Mouse (Mus musculus) hindbrain, postnatal 0 days (tissue): ENCODE data around the gene Cyp2a5. TPM values are rescaled to one million over a fixed set of nuclear protein-coding genes. Genes with fewer than 3 reads are reported as not detected.
"Not testable (repeated sequence)": the region's sequence is repeated elsewhere in the genome, so short reads cannot be mapped to it uniquely, and the experiment has no call there.

ENCODE experiments used
- ATAC-seq: fragments of 200-750 bp; cut with Nextera tagmentation; 2 replicates; pipeline ENCODE4 v1.8.0; 2017; ENCODE audit warnings: mild to moderate bottlenecking, moderate TSS enrichment, moderate library complexity
- DNase-seq: peaks from one replicate; pipeline ENCODE4 v3.0.0-alpha.2; 2015; ENCODE audit warnings: low spot score
- H3K27ac ChIP-seq: fragments of 300-500 bp; sonication (generic); 2 replicates; pipeline ENCODE4 v1.5.1; 2014; ENCODE audit warnings: mild to moderate bottlenecking
- H3K27me3 ChIP-seq: fragments of 300-500 bp; sonication (generic); 2 replicates; pipeline ENCODE4 v1.6.1; 2014; ENCODE audit warnings: low read length, mixed read lengths; ENCODE audit not compliant: insufficient read depth
- H3K36me3 ChIP-seq: fragments of 300-500 bp; sonication (generic); 2 replicates; pipeline ENCODE4 v1.6.1; 2014; ENCODE audit warnings: low read length, mixed read lengths; ENCODE audit not compliant: insufficient read depth
- H3K4me1 ChIP-seq: fragments of 300-500 bp; sonication (generic); 2 replicates; pipeline ENCODE4 v1.6.1; 2014; ENCODE audit warnings: antibody characterized with exemption, low read length, mixed read lengths; ENCODE audit not compliant: insufficient read depth
- H3K4me2 ChIP-seq: fragments of 300-500 bp; sonication (generic); 2 replicates; pipeline ENCODE4 v1.6.1; 2014; ENCODE audit warnings: low read depth, mild to moderate bottlenecking, low read length, moderate library complexity, mixed read lengths
- H3K4me3 ChIP-seq: fragments of 300-500 bp; sonication (generic); 2 replicates; pipeline ENCODE4 v1.5.1; 2014; ENCODE audit warnings: low read length
- H3K9ac ChIP-seq: fragments of 300-500 bp; sonication (generic); replicated peaks from 2 replicates; pipeline ENCODE4 v1.6.1; 2014; ENCODE audit warnings: mild to moderate bottlenecking, low read length, moderate library complexity, mixed read lengths
- H3K9me3 ChIP-seq: fragments of 300-500 bp; sonication (generic); 2 replicates; pipeline ENCODE4 v1.6.1; 2016; ENCODE audit warnings: low read length, mixed read lengths
- WGBS: fragments of 180-500 bp; shearing (Covaris S2); extraction: QIAGEN DNeasy Blood & Tissue Kit; methylation state at CpG from one replicate; pipeline ENCODE4 v1.1.7; 2014; 5-methylcytosine and 5-hydroxymethylcytosine counted together
- polyA plus RNA-seq: library from polyadenylated mRNA; unstranded; fragments of >200 nt; fragmentation: Nextera tagmentation; extraction: Ambion mirVana; gene quantifications from 2 replicates; pipeline ENCODE4 v1.2.1, GENCODE M21; 2015
- total RNA-seq: library from RNA; depleted of rRNA; stranded (reverse); fragments of >200 nt; gene quantifications from 2 replicates; pipeline ENCODE4 v1.2.3, GENCODE M21; 2014; rRNA removed

Cyp2a5 gene
- total and polyA plus RNA-seq, 2 experiments from 2014 or later: 0.10 to 0.49 TPM

GRCm38 (mm10) chr7:26878581-26878980 lies 43.5 kb downstream of the Cyp2a5 start:
- not testable (repeated sequence) for ATAC-seq, DNase-seq, H3K9ac ChIP-seq, H3K4me3 ChIP-seq, H3K27me3 ChIP-seq, H3K36me3 ChIP-seq, H3K4me2 ChIP-seq, H3K4me1 ChIP-seq, H3K27ac ChIP-seq, H3K9me3 ChIP-seq

GRCm38 (mm10) chr7:26880600-26880999 lies 45.5 kb downstream of the Cyp2a5 start:
- ATAC-seq, H3K27ac ChIP-seq, H3K9me3 ChIP-seq, H3K9ac ChIP-seq, H3K4me1 ChIP-seq, H3K36me3 ChIP-seq, H3K4me2 ChIP-seq, DNase-seq, H3K4me3 ChIP-seq, H3K27me3 ChIP-seq: not testable (repeated sequence)
- 71% methylated on average over 2 of the region's 3 CpGs for WGBS

Other genes with a start within 250 kb of the Cyp2a5 start
- not detected in 2 replicates for gene Vmn1r185, start 216.8 kb upstream of the Cyp2a5 start, total RNA-seq
- not detected in 2 replicates for gene Vmn1r185, start 216.8 kb upstream of the Cyp2a5 start, polyA plus RNA-seq
- gene Cyp2b23, start 148.9 kb upstream of the Cyp2a5 start, total RNA-seq: not detected in 2 replicates
- 0.06 TPM in 1 of 2 replicates, not detected in the other for gene Cyp2b23, start 148.9 kb upstream of the Cyp2a5 start, polyA plus RNA-seq
- gene Cyp2b19, start 78.2 kb upstream of the Cyp2a5 start, total RNA-seq: not detected in 2 replicates
- 0.23 and 0.71 TPM in 2 replicates for gene Cyp2b19, start 78.2 kb upstream of the Cyp2a5 start, polyA plus RNA-seq
- not detected in 2 replicates for gene Cyp2g1, start 26.4 kb upstream of the Cyp2a5 start, total RNA-seq
- 0.08 TPM in 1 of 2 replicates, not detected in the other for gene Cyp2g1, start 26.4 kb upstream of the Cyp2a5 start, polyA plus RNA-seq
- gene Cyp2a22, start 104.1 kb downstream of the Cyp2a5 start, total RNA-seq: not detected in 2 replicates
- not detected in 2 replicates for gene Cyp2a22, start 104.1 kb downstream of the Cyp2a5 start, polyA plus RNA-seq
- gene Cyp2a12, start 193.8 kb downstream of the Cyp2a5 start, total RNA-seq: not detected in 2 replicates
- gene Cyp2a12, start 193.8 kb downstream of the Cyp2a5 start, polyA plus RNA-seq: not detected in 2 replicates